8 mouse cellular contexts compared by ENCODE assay signal in the genomic region with DNA sequence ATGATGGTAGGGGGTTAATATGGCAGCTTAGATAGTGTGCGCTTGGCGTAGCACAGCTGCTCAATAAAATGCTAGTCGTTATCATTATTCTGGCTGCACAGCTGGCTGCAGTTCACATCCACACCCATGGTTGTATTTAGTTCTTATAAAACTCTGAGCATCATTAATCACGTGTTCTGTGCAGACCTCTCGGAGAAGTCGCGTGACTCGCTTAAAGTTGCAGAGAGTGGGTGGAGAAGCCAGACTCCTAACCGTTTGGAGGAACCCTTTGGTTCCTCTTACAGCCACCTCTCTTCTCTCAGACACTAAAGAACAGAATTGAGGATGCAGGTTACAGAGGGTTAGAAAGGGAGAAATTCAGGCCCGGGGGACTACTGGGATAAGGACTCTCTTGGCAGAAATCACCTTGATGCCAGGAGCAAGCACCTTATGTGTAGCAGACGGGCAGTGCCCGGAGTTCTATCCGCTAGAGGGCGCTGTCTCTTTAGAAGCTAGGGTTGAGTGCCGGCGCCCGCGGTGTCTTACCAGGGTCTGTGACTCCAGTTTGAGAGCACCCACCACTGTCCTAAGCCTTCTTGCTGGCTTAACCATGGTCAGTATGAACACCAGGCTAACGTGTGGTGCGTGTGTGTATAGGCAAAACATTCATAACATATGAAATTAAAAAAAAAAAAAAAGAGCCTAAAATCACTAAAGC. TPM values are rescaled to one million over a fixed set of nuclear protein-coding genes. Genes with fewer than 3 reads are reported as not detected.
A peak's percentile ranks its signal among the peaks of the same experiment; 100 is the strongest.
DNase-seq lines count a peak whose midpoint lies in the region; ATAC-seq lines count a peak whose summit lies in the region.

No protein-coding gene starts in this region.

- DNase-seq in ES-CJ7 (ENCODE audit: low read depth, low spot score) = peak; percentile 85
- peak; percentile 72 for DNase-seq in c-Kit-positive CD71-positive TER-119-positive erythroid progenitor cells, embryonic 14.5 days (ENCODE audit: low spot score)
- DNase-seq in layer of hippocampus, adult 9-11 months = peak; percentile 72
- peak; percentile 87 for DNase-seq in lung, postnatal 10 days
- DNase-seq in retina, embryonic 14.5 days (ENCODE audit: low spot score) = peak; percentile 87
- peak; percentile 84 to 87 for DNase-seq in thymus, postnatal 36 days

- ATAC-seq in frontal cortex, adult (ENCODE audit: low TSS enrichment) = peak; percentile 85
- peak; percentile 80 to 83 for ATAC-seq in hematopoietic stem cell, adult 5-6 weeks (replicated peaks in 1 of 2; ENCODE audit: insufficient read depth in 1 of 2, low FRiP score in 2 of 2, low TSS enrichment in 1 of 2, low read depth in 1 of 2, poor library complexity in 2 of 2, severe bottlenecking in 2 of 2)

RNA-seq across cellular contexts. Expression of gene Pdzk1, which starts 16.5 kb away (rescaled TPM):
- total RNA-seq in hematopoietic stem cell, adult 5-6 weeks (2017) = 0.45 and 2.3 TPM in 2 replicates

RNA-seq across cellular contexts. Expression of gene Cd160, which starts 16.6 kb away (rescaled TPM):
- 0.38 and 1.8 TPM in 2 replicates for total RNA-seq in hematopoietic stem cell, adult 5-6 weeks (2017)

Comparison
In these comparisons a context has a peak if more than half of its experiments do, and no peak if none do; other contexts are left out.
1. Peak in every context shown above with its lines: DNase-seq and ATAC-seq.